Mouse (Mus musculus) granulocyte monocyte progenitor cell, adult 5-6 weeks (primary cell): ENCODE results near the gene Pik3r3. TPM values are rescaled to one million over a fixed set of nuclear protein-coding genes. Genes with fewer than 3 reads are reported as not detected.

ENCODE experiments used
- ATAC-seq: replicated peaks from 2 replicates; pipeline ENCODE4 v1.8.0; 2016; ENCODE audit warnings: mild to moderate bottlenecking, moderate TSS enrichment, inconsistent platforms; ENCODE audit not compliant: poor library complexity, severe bottlenecking
- total RNA-seq, 2 experiments: library from RNA; stranded (forward) in 1 of 2; stranded (reverse) in 1 of 2; fragments of 200-712, 200-1000 nt in 1 of 2; fragments of >200 nt in 1 of 2; fragmentation: Nextera tagmentation in 1 of 2; gene quantifications; 2 replicates each; pipeline ENCODE4 v1.2.3; 2014 to 2017

Gene Pik3r3
- total RNA-seq (2014; fragmentation: Nextera tagmentation) (0.39 TPM in 1 of 2 replicates, not detected in the other), total RNA-seq (2017) (0.30 TPM in 1 of 2 replicates, not detected in the other)

DNA sequence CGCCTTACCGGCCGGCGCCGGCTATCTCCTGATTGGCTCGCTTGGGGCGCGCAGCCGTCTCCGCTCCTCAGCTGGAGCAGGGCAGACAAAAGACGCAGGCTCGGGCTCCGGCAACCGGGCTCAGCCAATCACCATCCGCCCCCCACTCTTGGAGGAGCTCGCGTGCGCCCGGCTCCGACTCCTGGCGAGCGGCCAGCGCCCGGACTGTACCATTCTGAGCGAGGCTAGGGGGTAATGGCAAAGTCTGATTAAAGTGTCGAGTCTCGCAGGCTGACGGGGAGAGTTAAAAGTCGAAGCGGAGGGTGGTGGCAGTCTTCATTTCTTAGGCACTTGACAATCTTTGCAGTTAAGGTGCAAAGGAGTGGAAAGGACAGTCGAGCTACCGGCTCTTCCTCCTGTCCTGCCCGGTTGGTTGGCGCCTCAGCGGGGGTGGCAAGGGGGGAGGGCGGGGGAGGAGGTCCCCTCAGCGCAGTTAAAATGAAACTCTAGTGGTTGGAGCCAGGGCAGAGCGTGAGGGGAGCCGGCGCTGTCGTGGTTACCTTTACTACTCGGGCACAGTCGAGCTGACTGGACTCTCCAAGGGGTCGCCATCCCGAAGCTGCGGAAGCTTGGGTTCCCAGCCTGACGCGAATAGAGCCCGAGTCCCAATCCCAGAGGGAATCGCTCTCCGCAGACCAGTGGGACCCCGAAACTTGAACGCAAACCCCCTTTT lies at the start of gene Pik3r3:
Gene Pik3r3 (plus strand): TSS at position 479 of the 712 bp plus-strand sequence.
- ATAC-seq, result peak; percentile 97

DNA sequence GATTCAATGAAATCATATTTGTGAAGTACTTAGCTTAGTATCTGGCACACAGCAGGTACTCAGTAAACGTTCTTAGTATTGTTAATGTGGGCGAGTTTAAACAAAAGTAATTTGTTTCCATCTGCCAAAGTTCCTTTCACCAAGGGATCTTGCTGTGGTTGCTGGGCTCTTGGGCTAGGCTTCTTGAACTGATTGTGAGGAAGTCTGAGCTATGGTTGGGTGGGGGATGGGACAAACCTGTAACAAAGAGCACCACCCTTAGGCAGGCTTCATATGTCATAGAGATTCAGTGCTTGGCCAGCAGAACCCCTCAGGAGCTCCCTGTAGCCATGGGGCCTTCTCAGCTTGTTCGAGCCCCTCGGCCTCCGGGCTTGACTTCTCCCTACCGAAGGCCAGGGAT lies 48.3 kb upstream of the Pik3r3 start, which contains the start of the genes 1700042G07Rik and Gm49337:
Gene 1700042G07Rik (plus strand): TSS at position 301 of the 400 bp plus-strand sequence.
Gene Gm49337 (plus strand): TSS at position 313 of the 400 bp plus-strand sequence.
- no peak for ATAC-seq

DNA sequence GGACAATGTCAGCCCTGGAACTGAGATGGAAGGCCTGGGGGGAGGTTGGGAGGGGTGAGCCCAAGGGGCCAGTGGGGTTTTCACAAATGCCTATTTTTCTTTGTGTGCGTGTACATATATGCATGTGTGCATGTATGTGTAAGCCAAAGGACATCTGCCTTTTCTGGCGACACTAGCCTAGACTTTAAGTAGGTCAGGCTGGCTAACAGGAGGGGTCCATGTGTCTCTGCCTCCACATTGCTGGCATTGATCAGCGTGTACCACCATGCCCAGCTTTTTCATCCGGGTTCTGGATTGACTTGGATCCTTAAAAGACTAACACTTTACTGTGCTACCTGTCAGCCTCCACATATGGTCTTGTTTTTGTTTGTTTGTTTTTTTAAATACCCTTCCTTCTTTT lies 47.7 kb upstream of the Pik3r3 start:
- no peak for ATAC-seq

DNA sequence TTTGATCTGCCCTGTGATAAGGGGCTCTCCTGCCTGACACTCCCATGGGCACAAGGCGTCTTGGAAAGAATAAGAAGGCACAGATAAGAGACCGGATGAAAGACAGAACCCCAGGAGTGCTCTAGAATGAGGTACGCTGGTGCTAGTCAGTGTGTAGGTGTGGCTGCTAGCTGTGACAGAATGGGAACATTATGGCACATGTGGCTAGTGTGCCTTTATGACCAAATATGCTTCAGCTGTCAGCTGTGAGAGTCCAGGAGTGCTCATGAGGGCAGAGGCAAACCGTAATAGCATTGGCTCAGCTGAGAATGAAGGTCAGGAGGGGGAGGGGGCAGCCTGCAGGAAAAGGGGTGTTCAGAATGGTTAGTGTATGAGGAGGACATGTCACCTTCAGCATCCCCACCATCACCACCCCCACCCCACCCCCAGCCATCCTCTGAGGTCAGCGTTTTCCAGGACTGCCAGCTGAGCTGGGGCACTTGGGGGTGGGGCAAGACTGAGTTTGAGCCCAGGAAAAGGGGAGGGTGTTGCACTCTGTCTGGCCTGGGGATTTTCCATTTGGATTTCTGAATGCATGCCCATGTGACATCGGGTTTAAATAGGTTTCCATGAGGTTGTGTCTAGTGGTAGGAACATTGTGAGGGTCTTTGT lies 46.8 kb upstream of the Pik3r3 start:
- ATAC-seq, result no peak

DNA sequence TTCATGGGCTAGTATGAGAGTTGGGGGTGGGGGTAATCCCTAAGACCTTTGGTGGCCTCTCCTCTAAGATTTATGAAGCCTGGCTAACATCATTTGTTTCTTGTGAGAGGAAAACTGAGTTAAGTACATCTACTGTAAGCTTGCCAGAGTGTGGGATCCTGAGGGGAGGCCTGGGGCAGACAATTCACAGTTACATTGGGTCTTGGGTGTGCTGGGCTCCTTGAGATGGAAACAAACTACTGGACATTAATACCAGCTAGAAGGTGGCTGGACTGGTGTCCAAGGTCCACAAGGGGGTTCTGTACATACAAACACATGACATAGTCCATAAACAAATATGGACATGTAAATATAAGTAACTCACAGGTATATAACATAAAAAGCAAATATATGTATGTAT lies 46.3 kb upstream of the Pik3r3 start:
- ATAC-seq, result no peak

DNA sequence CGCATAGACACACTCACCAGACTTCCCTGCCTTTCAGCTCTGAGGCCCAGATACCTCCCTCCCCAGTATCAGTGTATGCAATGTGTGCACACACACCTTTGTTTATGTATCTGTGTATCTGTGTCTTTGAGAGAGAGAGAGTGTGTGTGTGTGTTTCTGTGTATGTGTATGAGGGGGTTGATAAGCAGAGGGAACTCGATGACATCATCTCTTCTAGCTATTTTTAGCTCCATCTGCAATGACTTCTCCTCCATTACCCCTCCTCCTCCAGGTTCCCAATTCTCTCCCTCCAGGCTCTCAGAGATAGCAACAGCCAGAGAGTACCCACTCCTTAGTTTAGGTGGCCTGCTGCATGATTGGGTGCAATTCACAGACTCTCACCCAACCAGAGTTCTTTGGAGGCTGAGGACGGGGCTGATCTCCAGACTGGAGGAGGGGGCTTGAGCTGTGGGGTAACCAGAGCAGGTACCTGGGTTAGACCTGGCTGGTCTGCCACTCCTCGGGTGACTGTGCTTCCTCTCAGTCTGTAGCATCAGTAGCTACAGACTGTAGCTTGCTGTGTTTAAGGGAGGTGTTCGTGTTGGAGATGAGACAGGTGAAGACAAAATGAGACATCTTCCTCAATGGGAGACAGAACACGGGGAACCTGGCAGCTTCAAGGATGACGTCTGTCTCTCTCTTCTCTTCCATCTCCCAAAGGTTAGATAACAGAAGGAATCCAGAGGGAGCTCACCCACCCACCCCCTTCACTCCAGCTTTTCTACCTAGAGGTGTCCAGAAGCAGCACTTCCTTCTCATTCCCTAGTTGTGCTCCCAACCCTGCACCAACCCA lies 45.5 kb upstream of the Pik3r3 start:
- ATAC-seq, result peak; percentile 20; the same call in 1 of the 2 replicates

DNA sequence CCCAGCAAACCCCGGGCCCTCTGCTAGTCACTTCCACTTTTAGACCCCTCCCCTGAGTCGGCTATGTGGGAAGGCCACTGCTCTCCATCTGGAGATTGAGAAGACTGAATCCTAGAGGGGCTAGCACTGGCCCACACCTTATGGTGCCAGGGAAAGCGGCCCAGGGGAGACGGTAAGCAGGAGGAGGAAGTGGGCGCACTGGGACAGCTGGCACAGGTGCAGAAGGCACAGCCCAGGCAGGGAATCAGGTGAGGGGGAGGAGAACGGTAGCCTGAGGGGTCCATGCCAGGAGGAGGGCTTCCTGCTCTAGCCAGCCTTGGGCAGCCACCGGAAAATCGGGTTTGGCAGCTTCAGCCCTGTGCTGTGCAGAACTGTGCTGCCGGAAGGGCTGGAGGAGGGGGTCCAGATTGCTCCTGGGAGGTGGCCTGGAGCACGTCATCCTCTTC lies 44.9 kb upstream of the Pik3r3 start:
- ATAC-seq, result peak; percentile 64

DNA sequence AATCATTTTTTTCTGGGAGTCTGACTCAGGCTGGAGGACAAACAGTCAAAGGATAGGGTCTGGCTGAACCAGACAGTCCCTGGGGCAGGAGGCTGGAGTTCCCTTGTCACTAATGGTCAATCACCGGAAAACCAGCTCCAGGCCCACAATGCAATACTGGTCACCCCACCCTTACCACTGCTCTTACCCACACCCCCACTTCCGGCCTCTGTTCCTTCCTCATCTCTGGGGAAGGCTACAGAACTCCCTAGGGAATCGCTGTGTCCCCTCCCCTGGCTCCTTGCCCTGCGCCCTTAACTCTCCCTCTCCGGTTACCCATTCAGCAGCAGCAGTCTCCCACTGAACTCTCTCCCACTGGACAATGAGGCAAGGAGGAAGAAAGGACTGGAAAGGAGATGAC lies 44.3 kb upstream of the Pik3r3 start:
- ATAC-seq, result peak; percentile 54

DNA sequence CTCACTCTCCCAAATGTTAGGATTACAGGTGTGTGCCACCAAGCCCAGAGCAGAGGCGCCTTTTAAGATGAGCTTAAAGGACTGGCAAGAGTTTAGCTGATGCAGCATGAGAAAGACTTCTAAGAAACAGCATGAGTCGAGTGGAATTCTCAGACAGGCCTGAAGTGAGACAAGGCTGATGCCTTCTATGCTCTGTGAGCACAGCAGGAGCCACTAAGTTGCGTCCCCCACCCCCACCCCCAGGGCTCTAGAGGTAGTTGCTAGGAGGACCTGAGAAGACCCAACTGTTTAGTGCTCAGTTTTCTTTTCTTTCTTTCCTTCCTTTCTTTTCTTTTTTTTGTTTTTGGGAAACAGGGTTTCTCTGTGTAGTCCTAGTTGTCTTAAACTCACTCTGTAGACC lies 39.3 kb upstream of the Pik3r3 start:
- no peak for ATAC-seq

DNA sequence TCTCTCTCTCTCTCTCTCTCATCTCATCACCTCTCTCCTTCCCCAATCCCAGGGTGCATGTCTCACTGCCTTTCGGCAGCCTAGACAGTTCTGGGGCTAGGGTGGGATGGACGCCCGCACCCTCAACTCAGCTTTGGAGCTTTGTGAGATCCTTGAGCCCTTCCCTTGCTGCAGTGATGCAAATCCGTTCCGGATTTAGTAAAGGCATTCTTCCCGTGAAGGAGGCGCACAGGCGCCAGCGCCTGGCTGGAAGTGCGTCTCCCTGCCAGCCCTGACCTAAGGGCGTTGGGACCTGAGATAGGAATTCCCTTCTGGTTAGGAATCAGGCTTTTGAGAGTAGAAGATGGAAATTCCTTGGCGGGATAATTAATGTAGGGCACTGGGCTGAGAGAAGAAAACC lies 38.7 kb upstream of the Pik3r3 start:
- ATAC-seq, result no peak

DNA sequence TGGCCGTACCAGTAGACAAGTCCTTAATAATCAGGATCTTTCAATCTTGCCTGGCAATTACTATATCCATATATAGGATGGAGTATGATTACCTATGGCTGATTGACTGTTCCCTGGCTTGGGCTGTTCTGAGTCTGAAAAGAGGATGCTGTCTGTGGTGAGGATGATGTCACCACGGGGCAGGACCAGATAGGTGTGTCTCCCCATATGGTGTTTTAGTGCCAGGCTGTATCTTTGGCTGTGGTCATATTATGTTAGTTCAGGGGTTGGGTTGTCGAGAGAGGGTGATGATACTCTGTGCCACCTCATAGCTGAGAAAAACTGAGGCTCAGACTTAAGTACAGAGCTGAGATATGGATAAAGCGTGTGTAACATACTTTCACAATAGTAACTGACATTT lies 36.3 kb upstream of the Pik3r3 start:
- peak; percentile 37; the same call in 1 of the 2 replicates for ATAC-seq

DNA sequence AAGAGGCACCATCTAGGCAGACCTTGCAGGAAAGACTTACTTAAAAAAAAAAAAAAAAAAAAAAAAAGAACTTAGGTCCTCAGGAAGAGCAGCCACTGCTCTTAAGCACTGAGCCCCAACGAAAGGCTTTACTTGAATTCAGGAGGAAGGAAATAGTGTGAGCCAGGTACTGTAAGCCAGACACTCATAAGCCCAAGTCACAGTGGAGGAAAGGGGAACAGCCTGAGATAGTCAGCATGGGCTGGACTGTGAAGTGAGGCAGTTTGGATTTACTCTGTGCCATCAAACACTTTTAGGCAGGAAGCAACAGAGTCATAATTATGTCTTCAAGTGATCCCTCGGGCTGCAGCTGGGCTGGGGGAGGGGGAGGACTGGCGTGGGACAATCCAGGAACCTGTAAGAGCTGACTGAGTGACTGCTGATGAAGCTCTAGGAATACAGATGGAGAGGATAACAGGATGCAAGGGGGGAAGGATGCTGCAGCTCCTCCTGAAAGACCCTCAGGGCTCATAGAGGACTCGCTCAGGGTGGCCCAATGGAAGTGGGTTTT lies 29.1 kb upstream of the Pik3r3 start:
- no peak for ATAC-seq

DNA sequence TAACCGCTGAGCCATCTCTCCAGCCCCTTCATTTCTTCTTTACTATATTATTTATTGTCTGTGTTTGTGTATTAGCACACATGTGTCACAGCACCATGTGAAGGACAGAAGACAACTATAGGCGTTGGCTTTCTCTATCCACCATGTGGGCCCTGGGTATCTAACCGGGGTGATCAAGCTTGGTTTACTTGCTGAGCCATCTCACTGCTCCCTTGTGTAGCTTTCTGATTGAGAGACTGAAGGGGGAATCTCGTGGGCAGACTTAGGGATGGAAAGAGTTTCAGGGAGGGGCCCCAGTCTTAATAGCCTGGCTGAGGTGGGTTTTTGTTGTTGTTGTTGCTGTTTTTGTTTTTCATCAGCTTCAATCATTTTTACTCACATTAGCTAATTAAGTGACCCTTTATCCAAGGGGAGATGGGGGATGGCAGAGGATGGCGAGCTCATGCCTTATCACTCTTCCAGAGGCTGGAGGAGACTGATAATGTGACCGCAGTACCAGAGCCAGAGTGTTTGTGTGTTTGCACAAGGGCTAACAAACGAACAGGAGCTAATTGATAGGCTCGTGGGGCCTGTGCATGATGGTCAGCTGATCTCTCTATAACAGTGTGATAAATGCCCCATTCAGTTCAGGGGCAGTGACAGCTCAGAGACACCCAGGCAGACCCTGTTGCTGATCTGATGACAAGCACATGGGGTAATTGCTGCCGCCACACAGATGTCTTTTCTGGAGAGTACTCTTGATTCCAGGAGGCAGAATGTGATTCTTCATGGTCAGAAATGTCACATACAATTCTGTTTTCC lies 27.6 kb upstream of the Pik3r3 start:
- no peak for ATAC-seq

DNA sequence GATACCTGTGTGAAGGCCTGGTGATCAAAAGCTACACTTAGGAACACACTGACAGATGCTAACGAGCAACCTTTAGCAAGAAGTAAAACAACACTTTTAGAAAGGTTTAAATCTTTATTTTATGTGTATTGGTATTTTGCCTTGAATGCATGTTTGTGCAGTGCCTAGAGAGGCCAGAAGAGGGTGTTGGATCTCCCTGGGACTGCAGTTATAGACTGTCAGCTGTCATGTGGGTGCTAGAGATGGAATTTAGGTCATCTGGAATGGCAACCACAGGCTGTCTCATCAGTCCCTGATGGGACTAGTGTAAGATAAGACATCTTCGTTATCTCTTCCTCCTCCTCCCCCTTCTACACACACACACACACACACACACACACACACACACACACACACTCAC lies 23.0 kb upstream of the Pik3r3 start:
- no peak for ATAC-seq

DNA sequence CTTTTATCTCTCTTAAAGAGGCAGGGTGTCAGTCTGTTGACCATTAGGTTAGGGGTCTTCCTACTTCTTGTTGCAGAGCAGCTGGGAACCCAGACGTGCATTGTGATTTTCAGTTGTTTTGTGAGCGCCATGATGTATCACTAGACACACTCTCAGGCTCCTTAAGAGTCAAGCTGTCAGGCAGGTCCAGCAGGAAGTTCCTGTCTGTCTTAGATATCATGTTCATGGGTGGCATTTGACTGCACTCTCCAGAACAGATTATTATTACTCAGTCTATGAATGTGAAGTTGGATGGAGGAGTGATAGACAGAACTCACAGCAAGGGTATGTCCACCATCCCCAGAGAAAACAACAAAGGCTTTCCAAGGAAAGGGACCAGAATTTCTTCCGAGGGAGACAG lies 17.0 kb upstream of the Pik3r3 start:
- no peak for ATAC-seq

DNA sequence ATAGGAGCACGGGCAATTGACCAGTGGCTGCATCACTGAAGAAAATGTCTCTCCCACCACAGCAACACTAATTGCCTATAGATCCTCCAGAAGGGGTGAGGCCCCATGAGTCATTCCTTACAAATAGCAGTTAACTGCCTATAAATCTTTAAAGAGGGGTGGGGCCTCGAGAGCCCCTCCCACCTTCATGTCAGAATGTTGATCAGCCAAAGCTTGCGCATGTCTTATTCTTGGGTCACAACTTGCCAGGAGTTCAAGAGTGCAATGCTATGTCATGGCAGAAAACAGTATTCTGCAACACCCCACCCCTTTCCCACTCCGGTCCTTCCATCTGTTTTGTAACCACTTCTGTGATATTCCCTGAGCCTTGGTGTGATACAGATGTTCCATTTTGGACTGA lies 14.9 kb upstream of the Pik3r3 start:
- ATAC-seq, result no peak

DNA sequence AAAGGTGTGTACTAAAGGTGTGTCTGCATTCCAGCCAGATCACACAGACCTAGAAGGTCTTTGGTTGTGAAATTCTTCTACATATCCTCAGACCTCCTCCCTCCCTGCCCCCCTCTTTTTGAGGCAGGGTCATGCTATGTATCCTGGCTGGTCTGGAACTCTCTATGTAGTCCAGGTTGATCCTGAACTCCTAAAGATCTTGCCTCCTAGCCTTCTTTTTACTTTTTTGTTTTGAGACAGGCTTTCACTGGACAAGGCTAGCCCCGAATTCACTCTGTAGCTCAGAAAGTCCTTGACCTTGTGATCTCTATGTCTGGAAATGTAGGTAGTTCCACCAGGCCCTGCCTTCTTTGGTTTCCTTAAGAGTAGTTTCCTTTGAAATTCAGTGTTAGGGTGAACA lies 12.5 kb upstream of the Pik3r3 start:
- ATAC-seq, result no peak

DNA sequence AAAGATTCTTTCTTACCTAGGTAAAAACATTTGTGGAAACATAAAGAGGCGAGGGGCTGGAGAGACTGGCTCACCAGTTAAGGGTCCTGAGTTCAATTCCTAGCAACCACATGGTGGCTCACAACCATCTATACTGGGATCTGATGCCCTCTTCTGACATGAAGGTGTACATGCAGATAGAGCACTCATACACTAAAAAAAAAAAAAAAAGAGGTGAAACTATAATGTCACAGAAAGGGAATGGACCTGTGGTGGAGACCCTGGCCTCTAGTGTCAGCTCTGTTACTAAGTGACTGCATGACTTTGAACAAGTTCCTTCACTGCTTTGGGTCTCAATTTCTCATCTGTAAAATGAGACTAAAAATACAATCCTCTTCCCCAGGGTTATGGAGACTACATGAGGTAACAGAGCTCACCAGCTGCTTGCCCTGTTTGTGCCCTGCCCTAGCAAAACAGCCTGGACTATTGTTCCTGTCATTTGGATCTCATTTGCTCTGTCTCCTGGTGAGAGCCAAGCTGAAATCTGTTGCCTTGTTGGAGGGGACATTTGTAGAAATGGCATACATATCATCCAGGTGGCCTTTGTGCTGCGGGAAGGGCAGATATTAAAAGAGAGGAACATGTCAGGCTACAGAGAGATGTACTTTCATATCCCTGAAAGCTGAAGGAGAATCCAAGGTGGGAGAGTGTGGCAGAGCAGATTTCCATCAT lies 5.4 kb upstream of the Pik3r3 start:
- ATAC-seq, result no peak

DNA sequence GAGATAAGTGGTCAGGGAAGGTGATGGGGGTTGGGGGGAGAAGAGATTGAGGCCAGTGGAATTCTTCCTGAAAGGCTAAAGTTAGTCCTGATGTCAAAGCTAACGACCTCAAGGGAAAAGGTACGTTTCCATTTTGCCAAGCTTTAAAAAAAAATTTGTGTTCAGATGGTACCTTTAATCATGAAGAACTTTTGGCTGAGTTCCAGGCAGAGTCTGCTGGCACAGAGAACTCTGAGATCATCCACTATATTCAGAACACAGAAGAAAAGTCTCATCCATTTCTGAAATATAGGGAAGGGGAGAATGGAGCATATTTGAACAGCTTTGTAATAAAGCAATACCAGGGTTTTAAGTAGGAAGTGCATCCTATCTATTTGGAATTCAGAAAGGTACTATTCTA lies 4.4 kb upstream of the Pik3r3 start:
- no peak for ATAC-seq
